Mouse (Mus musculus): ENCODE measurements around the gene Zcchc4. TPM values are rescaled to one million over a fixed set of nuclear protein-coding genes. Genes with fewer than 3 reads are reported as not detected.

The Zcchc4 gene
- total RNA-seq, 2 experiments from 2014 or later: 8.8 to 10.1 TPM

- DNase-seq (ENCODE audit: low spot score in 2 of 2): no peak
Observed at GRCm38 (mm10) chr5:52871461-52871860, 96.3 kb downstream of the Zcchc4 start.

- no peak for DNase-seq (ENCODE audit: low spot score in 2 of 2)
Observed at GRCm38 (mm10) chr5:52871986-52872385, 96.8 kb downstream of the Zcchc4 start.

Other genes with a start within 250 kb of the Zcchc4 start
- gene Lgi2, start 208.9 kb upstream of the Zcchc4 start, total RNA-seq (2021): 10 to 100 TPM; 20.8 to 24.3 TPM
- gene Sepsecs, start 105.7 kb upstream of the Zcchc4 start, total RNA-seq (2021): 1 to 10 TPM; 8.6 to 8.9 TPM
- 1 to 10 TPM; 2.3 to 2.9 TPM for gene Pi4k2b, start 33.8 kb upstream of the Zcchc4 start, total RNA-seq (2021)
- gene Anapc4, start 58.6 kb downstream of the Zcchc4 start, total RNA-seq (2021): 10 to 100 TPM; 68.2 to 68.8 TPM